Mouse (Mus musculus) E14TG2a.4 (cell line): ENCODE measurements around the gene Cacna1d.

ENCODE experiments used
- CTCF ChIP-seq: conservative IDR thresholded peaks from 2 replicates; pipeline ENCODE4 v1.5.1; 2014; ENCODE audit warnings: low read length
- POU5F1 ChIP-seq: IDR thresholded peaks from 2 replicates; pipeline ENCODE4 v1.6.1; 2014; ENCODE audit warnings: low read length, borderline replicate concordance

GRCm38 (mm10) chr14:30365866-30366265 lies 125.4 kb downstream of the Cacna1d start:
- TF ChIP-seq CTCF (no peak), POU5F1 (no peak)
